Mouse (Mus musculus) megakaryocyte, adult 5-6 weeks (primary cell): ENCODE measurements around the gene Dcn. TPM values are rescaled to one million over a fixed set of nuclear protein-coding genes. Genes with fewer than 3 reads are reported as not detected.

Experiments
- ATAC-seq: 2 replicates; pipeline ENCODE4 v1.8.0; 2016; ENCODE audit warnings: mild to moderate bottlenecking, inconsistent platforms; ENCODE audit not compliant: poor library complexity, severe bottlenecking
- total RNA-seq, 2 experiments: library from RNA; stranded (forward) in 1 of 2; stranded (reverse) in 1 of 2; fragments of 153-499, 151-499 nt in 1 of 2; fragments of 221-1000, 200-1000 nt in 1 of 2; gene quantifications; 2 replicates each; pipeline versions ENCODE4 v1.2.3 to v1.2.4; 2015 to 2017

The Dcn gene
- total RNA-seq (2015): 0.27 TPM in 1 of 2 replicates, not detected in the other
- 0.59 and 0.77 TPM in 2 replicates for total RNA-seq (2017)

DNA sequence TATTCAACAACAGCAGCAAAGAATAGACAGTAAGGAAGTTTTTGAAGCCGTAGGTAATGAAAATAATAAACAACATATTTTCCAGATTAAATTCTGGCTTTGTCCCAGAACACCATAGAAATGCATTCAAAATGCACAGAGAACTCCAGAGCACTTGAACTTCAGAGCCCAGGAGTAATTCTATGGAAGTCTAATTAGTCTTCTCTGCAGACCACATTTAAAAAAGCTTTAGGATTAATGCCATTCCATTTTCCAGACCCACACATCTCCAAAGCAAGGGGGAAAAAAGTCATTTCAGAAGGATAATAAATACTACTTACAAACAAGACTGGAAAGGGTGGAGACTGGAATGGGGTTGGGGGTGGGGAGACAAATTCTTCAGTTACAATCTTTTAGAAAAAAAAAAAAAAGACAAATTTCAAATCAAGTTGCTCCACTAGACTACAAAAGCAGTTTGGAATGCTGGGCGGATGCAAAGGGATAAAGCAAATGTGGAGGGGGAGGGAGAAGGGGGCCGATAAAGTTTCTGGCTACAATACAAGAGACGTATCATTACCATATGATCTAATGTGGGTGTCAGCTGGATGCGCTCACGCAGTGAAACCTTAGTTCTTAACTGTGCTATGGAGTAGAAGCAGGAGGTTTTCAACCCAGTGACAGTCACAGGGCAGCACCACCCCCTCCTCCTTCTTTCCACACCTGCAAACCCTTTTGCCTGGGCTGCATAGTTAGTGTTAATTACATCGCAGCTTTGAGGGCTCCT, at the start of gene Dcn:
TSS of gene Dcn (plus strand) at position 606 of the 763 bp plus-strand sequence.
- no peak for ATAC-seq

GRCm38 (mm10) chr10:97436662-97437061, 42.7 kb upstream of the Dcn start:
- ATAC-seq: no peak

DNA sequence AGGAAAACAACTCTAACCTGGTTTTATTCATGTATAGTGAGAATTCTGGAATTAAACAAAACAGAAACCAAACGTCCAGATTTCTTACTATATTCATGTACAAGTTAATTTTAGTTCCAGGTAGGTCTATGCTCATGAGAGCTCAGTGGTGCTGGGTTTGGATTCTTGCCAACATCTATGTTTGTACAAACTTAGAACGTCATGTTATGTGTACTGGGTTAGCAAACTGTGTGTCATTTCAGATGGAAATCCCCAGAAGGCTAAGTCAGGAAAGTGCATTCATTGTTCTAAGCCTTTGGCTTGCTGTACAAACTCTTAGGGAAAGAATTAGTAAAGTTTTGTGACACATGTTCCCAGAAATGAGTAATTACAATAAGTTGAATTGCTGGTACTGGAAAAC, 37.1 kb upstream of the Dcn start:
- ATAC-seq: no peak

- ATAC-seq: no peak
Measured at GRCm38 (mm10) chr10:97446486-97446885, 32.9 kb upstream of the Dcn start.

GRCm38 (mm10) chr10:97452886-97453285, 26.5 kb upstream of the Dcn start:
- ATAC-seq: no peak

GRCm38 (mm10) chr10:97453529-97453928, 25.9 kb upstream of the Dcn start:
- no peak for ATAC-seq

- no peak for ATAC-seq
Measured at GRCm38 (mm10) chr10:97456993-97457392, 22.4 kb upstream of the Dcn start.

DNA sequence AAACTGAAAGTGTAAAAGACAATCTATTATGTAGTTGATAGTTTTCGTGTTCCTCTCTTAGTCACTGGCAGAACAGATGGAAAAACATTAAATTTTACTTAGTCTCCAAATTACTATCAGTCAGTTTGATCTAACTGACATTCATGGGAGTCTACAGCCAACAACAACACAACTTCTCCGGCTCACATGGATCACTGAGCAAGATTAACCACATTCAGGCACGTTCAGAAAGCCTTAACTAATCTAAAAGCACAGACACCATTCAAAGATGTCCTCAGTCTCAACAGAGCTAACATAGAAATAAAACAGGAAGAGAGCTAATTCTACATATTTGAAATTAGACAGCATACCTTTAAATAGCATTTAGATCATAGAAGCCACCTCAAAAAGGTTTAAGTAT, 12.6 kb upstream of the Dcn start:
- ATAC-seq: no peak

- no peak for ATAC-seq
Measured at GRCm38 (mm10) chr10:97469411-97470140, 9.8 kb upstream of the Dcn start.

GRCm38 (mm10) chr10:97475460-97475859, 3.9 kb upstream of the Dcn start:
- no peak for ATAC-seq

GRCm38 (mm10) chr10:97478259-97478658, 1.1 kb upstream of the Dcn start:
- ATAC-seq: no peak

- ATAC-seq: no peak
Measured at GRCm38 (mm10) chr10:97482150-97482549, 2.7 kb downstream of the Dcn start.

DNA sequence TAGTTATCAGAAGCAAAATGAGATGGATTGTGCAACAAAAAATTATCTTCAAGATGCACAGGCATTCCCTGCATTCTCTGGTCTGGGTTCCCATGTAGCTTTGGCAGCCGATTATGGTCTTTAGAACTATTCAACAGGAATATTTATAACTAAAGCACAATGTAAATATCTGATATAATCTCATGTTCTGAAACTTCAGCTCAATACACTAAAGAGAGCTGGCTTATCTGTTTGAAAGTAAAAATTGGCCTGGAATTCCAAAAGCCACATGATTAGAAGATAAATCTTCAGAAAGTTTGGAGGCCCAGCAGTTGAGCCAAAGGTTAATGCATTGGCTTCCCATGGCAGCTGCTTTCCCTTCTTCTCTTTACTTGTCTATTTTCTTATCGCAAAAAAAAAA, 4.6 kb downstream of the Dcn start:
- ATAC-seq: no peak

DNA sequence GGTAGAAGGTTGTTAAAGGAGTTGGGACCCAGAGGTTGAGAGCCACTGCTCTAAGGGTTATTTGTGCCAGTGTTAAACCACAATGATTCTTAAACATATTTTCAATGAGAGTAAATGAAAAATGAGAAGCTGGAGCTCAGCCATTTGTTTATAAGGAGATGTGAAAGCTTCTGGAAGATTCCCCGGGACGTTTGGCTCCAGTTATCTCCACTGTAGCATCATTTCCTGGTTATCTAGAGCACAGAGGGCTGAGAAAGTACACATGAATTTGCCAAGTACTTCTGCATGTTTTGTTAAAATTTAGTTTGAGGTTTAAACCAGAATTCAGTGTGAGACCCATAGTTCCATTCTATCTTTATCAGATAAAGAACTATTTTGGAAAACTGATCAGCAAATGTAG, 5.7 kb downstream of the Dcn start:
- ATAC-seq: no peak

GRCm38 (mm10) chr10:97486085-97486484, 6.7 kb downstream of the Dcn start:
- no peak for ATAC-seq

DNA sequence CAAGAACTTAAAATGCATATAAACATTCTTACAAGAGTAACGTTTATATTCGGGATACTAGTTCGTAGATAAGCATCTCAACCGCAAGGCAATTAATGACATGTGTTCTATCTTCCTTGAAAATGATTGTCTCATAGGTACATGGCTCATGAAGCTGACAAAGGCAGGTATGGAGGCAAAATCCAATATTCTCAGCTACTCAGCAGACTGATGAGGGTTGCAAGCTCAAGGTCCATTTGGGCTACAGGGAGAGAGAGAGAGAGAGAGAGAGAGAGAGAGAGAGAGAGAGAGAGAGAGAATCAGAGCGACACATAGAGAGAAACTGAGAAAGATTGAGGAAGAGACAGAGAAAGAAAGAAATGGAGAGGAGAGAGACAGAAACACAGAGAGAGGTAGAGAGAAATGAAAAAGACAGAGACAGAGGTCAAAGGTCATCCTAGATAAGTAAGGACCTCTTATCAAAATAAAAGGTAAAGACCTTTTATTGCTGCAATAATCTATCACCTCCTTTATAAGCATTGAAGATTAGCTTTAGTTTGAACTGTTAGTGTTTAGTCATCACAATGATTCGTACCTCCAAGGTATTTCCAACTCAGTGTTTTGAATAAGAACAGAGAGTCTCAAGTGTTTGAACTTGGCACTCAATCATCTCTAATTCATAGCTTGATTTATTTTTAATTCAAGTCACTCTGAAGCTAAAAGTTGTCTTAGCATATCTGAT, 8.0 kb downstream of the Dcn start:
- no peak for ATAC-seq

DNA sequence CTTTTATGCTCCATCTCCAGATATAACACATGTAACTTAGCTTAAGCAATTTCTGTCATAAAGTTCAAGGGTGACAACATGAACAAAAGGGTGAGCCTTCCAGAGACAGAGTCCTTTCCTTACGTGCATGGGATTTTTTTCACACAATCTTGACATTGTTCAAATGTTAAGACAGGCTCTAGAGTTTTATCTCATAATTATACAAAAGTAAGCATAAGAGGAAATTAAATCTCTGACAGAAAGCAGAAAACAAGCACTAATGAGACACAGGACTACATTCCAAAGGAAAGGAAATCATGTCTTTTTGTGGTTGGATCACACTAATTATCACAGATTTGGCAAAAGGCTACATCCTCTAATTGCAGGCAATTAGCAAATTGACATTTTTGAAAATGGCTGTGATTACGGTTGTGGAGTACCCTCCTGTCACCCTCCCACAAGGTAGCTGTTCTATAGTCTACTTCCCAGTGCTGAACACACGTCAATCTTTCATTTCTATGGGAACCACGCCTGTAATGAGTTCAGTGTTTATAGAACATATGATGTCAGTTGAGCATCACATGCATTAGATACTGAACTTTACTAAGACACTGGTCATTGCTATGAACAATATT, 13.1 kb downstream of the Dcn start:
- ATAC-seq: no peak

DNA sequence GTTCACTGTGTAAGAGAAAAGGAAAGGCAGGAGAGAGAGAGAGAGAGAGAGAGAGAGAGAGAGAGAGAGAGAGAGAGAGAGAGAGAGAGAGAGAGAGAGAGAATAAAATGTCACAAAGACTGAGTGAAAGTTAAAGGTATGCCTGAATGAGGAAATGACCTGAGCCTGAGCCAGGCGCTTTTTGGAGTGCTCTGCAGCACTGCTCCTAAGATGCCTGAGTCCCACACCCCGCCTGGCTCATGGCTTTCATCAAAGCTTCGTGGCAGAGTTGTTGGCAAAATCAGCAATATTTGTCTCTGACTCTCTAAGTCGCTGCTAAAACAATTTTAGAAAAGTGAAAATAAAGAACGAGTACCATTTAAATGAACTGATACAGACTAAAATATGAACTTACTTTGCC, 18.2 kb downstream of the Dcn start:
- no peak for ATAC-seq

DNA sequence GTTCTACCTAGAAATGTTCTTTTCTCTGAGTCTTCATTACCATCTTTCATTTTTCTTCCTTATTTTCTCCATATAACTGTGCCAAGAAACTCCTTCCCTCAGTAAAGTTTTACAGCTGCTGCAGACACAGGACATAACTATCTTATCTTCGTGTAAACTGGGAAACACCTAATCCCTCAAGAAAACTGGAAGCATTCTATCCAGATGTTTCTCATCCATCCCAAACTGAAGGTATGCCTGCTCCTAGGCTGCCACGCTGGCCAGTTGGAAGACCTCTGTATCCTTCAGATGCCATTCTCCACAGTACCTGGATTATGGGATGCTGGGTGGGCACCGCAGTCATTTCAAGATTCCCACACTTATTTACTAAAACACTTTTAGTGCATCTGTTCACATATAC, 44.0 kb downstream of the Dcn start:
- no peak for ATAC-seq

GRCm38 (mm10) chr10:97535697-97536096, 56.3 kb downstream of the Dcn start:
- no peak for ATAC-seq

DNA sequence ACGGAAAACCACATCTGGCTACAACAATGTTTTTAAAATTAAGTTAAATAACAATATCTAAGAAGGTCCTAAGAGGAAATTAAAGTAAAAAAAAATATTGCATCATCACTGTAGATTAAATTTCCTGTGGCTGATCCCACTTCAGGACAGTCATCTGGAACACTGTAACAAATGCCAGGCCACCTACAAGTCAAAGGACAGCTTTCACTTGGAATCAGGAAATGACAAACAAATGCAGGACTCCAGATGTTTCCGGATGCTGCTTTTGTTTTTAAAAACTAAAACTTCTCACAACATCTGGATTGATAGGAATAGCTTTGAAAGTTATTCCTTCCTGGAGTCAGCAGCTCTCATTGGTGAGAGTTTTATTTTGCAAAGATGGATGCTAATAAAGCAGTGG, 57.5 kb downstream of the Dcn start:
- no peak for ATAC-seq
